Mouse (Mus musculus): ENCODE results near the gene Gm10192. TPM values are rescaled to one million over a fixed set of nuclear protein-coding genes. Genes with fewer than 3 reads are reported as not detected.

Gm10192 gene
- polyA plus RNA-seq, 1 experiment from 2014 or later = not detected

GRCm38 (mm10) chr4:97192601-97193000, 9.6 kb upstream of the Gm10192 start:
- H3K9ac ChIP-seq (ENCODE audit: low read depth, low read length) = no peak overlapping the region
- H3K4me3 ChIP-seq (ENCODE audit: low read depth, low read length) = no peak overlapping the region
- no peak for TF ChIP-seq CTCF (IDR thresholded peaks at IDR 0.05; ENCODE audit: low read depth)
- H3K4me1 ChIP-seq (replicated peaks; ENCODE audit: control insufficient read depth, insufficient read depth, low read length) = no peaks in the 10 kb centered on the region
- H3K27me3 ChIP-seq (replicated peaks; ENCODE audit: control insufficient read depth, insufficient read depth, low read length) = no peaks in the 10 kb centered on the region
- ATAC-seq = no peak
- H3K4me2 ChIP-seq (replicated peaks; ENCODE audit: low read depth) = no peak overlapping the region
- WGBS = 83% methylated on average over 2 of the region's 2 CpGs
- H3K36me3 ChIP-seq (ENCODE audit: control insufficient read depth, insufficient read depth) = no peaks in the 10 kb centered on the region
- H3K9me3 ChIP-seq (ENCODE audit: control insufficient read depth) = no peaks in the 10 kb centered on the region
- H3K27ac ChIP-seq (ENCODE audit: low read depth, low read length) = no peak overlapping the region

- no peak for TF ChIP-seq CTCF (IDR thresholded peaks at IDR 0.05; ENCODE audit: low read depth)
- H3K9me3 ChIP-seq (ENCODE audit: control insufficient read depth) = no peaks in the 10 kb centered on the region
- no peak overlapping the region for H3K27ac ChIP-seq (ENCODE audit: low read depth, low read length)
- H3K4me3 ChIP-seq (ENCODE audit: low read depth, low read length) = no peak overlapping the region
- WGBS = 79% methylated on average over 2 of the region's 2 CpGs
- H3K9ac ChIP-seq (ENCODE audit: low read depth, low read length) = no peak overlapping the region
- no peaks in the 10 kb centered on the region for H3K4me1 ChIP-seq (replicated peaks; ENCODE audit: control insufficient read depth, insufficient read depth, low read length)
- ATAC-seq = no peak
- H3K27me3 ChIP-seq (replicated peaks; ENCODE audit: control insufficient read depth, insufficient read depth, low read length) = no peaks in the 10 kb centered on the region
- H3K4me2 ChIP-seq (replicated peaks; ENCODE audit: low read depth) = no peak overlapping the region
- no peaks in the 10 kb centered on the region for H3K36me3 ChIP-seq (ENCODE audit: control insufficient read depth, insufficient read depth)
Observed at GRCm38 (mm10) chr4:97180396-97180795, 2.6 kb downstream of the Gm10192 start.

GRCm38 (mm10) chr4:97156841-97157345, 26.1 kb downstream of the Gm10192 start:
- TF ChIP-seq CTCF (IDR thresholded peaks at IDR 0.05; ENCODE audit: low read depth) = no peak
- no peaks in the 10 kb centered on the region for H3K9me3 ChIP-seq (ENCODE audit: control insufficient read depth)
- H3K9ac ChIP-seq (ENCODE audit: low read depth, low read length) = no peak overlapping the region
- no peak overlapping the region for H3K4me2 ChIP-seq (replicated peaks; ENCODE audit: low read depth)
- WGBS = 70% methylated on average over 10 of the region's 10 CpGs
- H3K4me1 ChIP-seq (replicated peaks; ENCODE audit: control insufficient read depth, insufficient read depth, low read length) = no peaks in the 10 kb centered on the region
- H3K4me3 ChIP-seq (ENCODE audit: low read depth, low read length) = no peak overlapping the region
- no peak overlapping the region for H3K27ac ChIP-seq (ENCODE audit: low read depth, low read length)
- ATAC-seq = no peak
- H3K36me3 ChIP-seq (ENCODE audit: control insufficient read depth, insufficient read depth) = no peaks in the 10 kb centered on the region
- H3K27me3 ChIP-seq (replicated peaks; ENCODE audit: control insufficient read depth, insufficient read depth, low read length) = no peaks in the 10 kb centered on the region

GRCm38 (mm10) chr4:97156084-97156483, 26.9 kb downstream of the Gm10192 start:
- no peak overlapping the region for H3K9ac ChIP-seq (ENCODE audit: low read depth, low read length)
- H3K36me3 ChIP-seq (ENCODE audit: control insufficient read depth, insufficient read depth) = no peaks in the 10 kb centered on the region
- no peaks in the 10 kb centered on the region for H3K4me1 ChIP-seq (replicated peaks; ENCODE audit: control insufficient read depth, insufficient read depth, low read length)
- no peaks in the 10 kb centered on the region for H3K9me3 ChIP-seq (ENCODE audit: control insufficient read depth)
- no peak overlapping the region for H3K27ac ChIP-seq (ENCODE audit: low read depth, low read length)
- no peak for TF ChIP-seq CTCF (IDR thresholded peaks at IDR 0.05; ENCODE audit: low read depth)
- H3K4me3 ChIP-seq (ENCODE audit: low read depth, low read length) = no peak overlapping the region
- no peak for ATAC-seq
- no peak overlapping the region for H3K4me2 ChIP-seq (replicated peaks; ENCODE audit: low read depth)
- no peaks in the 10 kb centered on the region for H3K27me3 ChIP-seq (replicated peaks; ENCODE audit: control insufficient read depth, insufficient read depth, low read length)
- 69% methylated on average over 3 of the region's 3 CpGs for WGBS

- no peak overlapping the region for H3K4me3 ChIP-seq (ENCODE audit: low read depth, low read length)
- H3K27ac ChIP-seq (ENCODE audit: low read depth, low read length) = no peak overlapping the region
- no peaks in the 10 kb centered on the region for H3K4me1 ChIP-seq (replicated peaks; ENCODE audit: control insufficient read depth, insufficient read depth, low read length)
- no peaks in the 10 kb centered on the region for H3K9me3 ChIP-seq (ENCODE audit: control insufficient read depth)
- no peak overlapping the region for H3K4me2 ChIP-seq (replicated peaks; ENCODE audit: low read depth)
- TF ChIP-seq CTCF (IDR thresholded peaks at IDR 0.05; ENCODE audit: low read depth) = no peak
- H3K27me3 ChIP-seq (replicated peaks; ENCODE audit: control insufficient read depth, insufficient read depth, low read length) = no peaks in the 10 kb centered on the region
- no peak for ATAC-seq
- H3K36me3 ChIP-seq (ENCODE audit: control insufficient read depth, insufficient read depth) = no peaks in the 10 kb centered on the region
- no peak overlapping the region for H3K9ac ChIP-seq (ENCODE audit: low read depth, low read length)
Observed at GRCm38 (mm10) chr4:97153554-97153953, 29.4 kb downstream of the Gm10192 start.

- Histone ChIP-seq H3K4me2 (replicated peaks; ENCODE audit: low read depth) (no peak overlapping the region), H3K9ac (ENCODE audit: low read depth, low read length) (no peak overlapping the region), H3K27ac (ENCODE audit: low read depth, low read length) (no peak overlapping the region), H3K27me3 (replicated peaks; ENCODE audit: control insufficient read depth, insufficient read depth, low read length) (no peaks in the 10 kb centered on the region), H3K4me1 (replicated peaks; ENCODE audit: control insufficient read depth, insufficient read depth, low read length) (no peaks in the 10 kb centered on the region), H3K4me3 (ENCODE audit: low read depth, low read length) (no peak overlapping the region), H3K36me3 (ENCODE audit: control insufficient read depth, insufficient read depth) (no peaks in the 10 kb centered on the region), H3K9me3 (ENCODE audit: control insufficient read depth) (no peaks in the 10 kb centered on the region)
- no peak for TF ChIP-seq CTCF (IDR thresholded peaks at IDR 0.05; ENCODE audit: low read depth)
- no peak for ATAC-seq
- 88% methylated on average over 2 of the region's 2 CpGs for WGBS
Observed at GRCm38 (mm10) chr4:97142484-97142883, 40.5 kb downstream of the Gm10192 start.
